Mouse (Mus musculus) liver, adult (tissue): ENCODE measurements around the gene Rin3.

Source experiments
- GATA4 ChIP-seq: IDR thresholded peaks from 2 replicates; pipeline ENCODE4 v1.6.1; 2014; ENCODE audit warnings: mild to moderate bottlenecking, low read length; ENCODE audit not compliant: insufficient replicate concordance

Gene Rin3

DNA sequence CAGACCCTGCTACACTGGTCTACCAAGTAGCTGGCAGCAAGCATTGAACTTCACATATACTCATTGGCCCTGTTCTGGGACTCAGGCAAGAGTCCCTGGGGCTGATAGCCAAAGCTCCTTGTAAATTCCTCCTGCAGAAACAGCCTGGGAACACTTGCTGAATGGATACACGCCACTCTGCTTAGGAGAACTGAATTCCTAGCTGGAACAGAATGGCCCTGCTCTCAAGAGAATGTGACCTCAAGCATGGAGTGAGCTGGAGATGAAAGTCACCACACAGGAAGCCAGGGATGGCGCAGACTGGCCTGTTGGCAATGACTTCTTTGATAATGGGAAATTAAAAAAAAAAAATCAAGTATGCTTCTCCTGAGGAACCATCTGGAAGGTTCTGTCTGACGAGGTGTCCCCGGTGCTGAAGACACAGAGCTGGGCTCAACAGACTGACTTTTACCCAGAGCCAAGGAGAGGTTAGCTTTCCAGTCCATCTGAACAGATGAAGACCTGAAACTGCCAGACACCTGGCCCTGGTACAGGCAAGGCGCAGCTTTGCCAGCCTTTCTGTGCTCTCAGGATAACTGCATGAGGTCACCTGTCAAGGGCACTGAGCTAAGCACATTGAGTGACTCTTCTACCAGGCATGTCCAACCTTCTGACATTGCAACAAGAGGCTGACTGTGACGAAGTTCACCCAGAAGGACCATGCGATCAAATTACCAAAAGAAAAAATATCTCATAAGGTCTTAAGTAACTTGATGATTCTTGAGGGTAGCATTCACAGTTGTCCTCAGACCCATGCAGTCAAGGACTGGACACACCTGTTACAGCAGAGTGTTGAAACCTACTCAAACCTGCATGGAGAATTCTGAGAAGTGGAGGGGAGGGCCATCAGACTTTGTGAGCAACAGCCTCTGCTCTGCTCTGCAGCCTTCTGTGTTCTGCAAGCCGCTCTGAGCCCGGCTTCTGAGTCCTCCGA is 78.6 kb downstream of the Rin3 start:
- TF ChIP-seq GATA4, result no peak

DNA sequence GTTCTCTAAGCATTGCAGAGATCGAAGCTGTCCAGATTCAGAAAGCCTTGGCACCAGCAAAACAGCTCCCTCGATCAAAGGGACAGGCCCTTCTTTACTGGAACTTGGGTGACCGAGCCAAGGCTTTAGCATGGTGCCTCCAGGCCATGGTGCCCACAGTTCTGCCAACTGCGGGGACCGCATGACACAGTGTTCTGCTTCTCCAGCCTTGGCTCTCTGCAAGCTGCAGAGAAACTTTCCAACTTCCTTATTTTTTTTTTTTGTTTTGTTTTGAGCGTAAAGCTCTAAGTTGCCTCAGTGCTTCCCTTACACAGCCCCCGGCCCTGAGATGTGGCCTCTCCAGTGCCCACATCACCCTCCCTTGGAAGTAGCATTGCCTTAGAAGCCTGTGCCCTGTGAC is 82.2 kb downstream of the Rin3 start:
- no peak for TF ChIP-seq GATA4

DNA sequence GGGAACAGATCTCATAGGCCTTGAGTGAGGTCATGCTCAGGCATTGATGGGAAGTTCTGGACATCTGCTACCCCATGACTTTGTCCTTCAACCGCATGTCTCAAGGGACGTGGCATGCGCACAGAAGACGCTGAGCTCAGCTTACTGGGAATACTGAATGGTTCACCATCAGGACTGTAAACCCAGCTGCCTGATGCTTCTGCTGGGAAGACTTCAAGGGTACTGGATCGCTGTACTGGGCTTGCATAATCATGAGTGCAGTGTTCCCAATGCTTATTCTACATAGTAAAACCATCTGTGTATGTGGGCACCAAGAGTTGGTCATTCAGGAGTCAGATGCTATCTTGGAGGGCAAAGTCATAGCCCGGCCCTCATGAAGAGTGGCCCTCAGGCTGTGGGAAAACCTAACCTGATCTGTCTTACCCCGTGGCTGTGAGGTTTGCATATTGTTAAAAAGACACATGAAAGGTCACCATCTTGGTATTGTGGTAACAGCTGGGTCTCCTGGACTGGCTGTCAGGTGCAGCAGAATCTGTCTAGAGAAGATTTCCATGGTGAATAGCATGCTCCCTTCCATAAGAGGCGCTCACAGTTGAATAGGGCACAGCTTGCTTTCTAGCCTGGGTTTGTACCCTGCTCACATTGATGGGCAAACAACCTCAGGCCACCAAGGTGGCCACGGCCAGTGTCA is 83.4 kb downstream of the Rin3 start:
- no peak for TF ChIP-seq GATA4

DNA sequence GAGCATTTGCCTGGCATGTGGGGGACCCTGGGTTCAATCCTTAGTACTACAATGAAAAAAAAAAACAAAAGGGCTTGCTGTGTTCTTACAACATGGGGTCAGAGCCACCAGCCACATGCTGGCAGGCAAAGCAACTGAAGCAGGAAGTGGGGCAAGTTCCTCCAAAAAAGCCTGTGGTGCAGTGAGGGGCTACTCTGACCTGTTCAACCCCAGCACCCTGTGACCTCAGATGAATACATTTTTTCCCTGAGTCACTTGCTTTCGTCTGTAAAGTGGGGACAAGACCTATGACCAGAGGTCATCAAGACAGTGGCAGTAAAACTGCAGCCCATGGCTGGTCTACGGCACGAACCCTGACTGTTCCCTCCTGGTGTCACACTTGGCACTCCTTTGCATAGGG is 84.2 kb downstream of the Rin3 start:
- no peak for TF ChIP-seq GATA4

DNA sequence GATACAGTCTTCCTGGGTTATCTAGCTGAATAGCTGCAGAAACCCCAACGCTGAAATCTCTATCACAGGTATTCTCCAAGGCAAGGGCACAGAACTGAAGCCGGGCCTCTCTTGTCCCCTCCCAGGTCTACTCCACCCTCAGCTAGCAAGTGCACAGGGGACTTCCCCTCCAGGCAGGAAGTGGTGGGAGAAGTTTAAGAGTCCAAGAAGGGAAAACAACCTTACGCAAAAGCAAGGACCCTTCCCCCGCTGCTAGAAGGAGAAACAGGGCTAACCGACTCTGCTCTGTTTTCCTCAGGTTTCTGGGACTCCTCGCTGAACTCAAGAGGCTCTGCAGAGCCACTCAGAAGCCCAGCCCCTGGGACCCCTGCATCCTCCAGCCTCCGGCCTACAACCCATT is 85.2 kb downstream of the Rin3 start:
- TF ChIP-seq GATA4, result no peak

DNA sequence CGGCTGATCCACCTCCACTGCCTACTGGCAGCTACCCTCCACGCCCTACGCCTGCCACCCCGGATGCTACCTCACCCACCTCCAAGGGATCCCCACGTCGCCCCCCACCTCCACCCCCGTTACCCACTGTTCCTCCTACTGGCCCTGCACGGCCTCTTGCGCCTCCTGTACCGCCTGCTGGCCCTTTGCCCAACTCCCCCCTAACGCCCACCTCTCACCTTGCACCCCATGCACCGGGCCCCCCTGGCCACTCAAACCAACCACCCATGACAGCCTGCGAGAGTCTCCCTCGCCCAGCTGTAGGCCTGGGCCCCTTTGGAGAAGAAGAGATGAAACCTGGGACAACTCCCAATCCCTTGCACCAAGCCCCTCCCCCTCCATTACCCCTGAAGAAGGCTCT is 85.7 kb downstream of the Rin3 start:
- no peak for TF ChIP-seq GATA4

DNA sequence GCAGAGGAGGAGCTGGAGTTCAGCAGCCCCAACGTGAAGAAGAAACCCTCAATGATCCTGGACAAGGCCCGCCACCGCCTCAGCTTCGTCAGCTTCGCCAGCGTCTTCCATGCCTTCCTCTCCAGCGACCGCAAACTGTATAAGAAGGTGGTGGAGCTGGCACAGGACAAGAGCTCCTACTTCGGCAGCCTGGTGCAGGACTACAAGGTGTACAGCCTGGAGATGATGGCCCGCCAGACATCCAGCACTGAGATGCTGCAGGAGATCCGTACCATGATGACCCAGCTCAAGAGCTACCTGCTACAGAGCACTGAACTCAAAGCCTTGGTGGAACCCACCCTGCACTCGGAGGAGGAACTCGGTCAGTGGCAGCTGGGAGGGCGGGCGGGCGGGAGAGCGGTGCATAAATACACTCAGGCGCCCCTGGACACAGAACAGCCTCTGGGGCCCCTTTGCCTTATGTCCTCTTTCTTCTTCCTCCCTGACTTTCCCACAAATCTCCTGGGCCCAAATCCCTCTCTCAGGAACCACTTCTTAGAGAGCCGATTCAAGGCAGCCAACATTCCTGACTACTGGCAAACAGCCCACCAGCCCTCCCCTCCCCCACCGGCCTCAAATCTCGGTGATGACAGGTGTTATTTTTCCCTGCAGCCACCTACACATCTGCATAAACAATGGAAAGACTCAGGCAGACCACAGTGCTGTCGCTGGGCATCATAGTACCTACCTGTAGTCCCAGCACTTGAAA is 86.8 kb downstream of the Rin3 start:
- no peak for TF ChIP-seq GATA4

DNA sequence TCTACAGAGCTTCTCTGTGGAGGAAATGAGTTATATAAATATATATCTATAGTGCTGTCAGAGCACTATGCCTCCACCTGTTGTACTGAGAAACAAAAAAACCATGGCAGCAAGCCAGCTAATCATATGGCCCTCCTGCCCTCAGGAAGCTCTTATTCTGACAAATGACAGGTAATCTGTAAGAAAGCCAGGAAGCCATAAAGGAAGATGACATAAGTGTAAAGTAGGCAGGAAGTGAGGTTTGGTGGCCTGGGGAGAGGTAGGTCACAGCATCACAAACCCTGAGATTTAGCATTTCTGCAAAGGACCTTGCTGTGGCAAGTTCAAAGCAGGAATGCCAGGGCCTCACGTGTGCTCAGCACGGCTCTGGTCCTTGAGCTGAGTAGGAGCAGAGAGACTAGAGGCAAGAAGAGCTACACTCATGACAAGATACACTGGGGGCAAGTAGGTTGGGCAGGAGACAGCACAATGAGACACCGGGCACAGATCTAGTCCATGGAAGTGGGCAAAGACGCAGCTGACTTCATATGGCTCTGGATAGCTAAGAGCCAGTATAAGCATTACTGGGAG is 88.2 kb downstream of the Rin3 start:
- no peak for TF ChIP-seq GATA4

DNA sequence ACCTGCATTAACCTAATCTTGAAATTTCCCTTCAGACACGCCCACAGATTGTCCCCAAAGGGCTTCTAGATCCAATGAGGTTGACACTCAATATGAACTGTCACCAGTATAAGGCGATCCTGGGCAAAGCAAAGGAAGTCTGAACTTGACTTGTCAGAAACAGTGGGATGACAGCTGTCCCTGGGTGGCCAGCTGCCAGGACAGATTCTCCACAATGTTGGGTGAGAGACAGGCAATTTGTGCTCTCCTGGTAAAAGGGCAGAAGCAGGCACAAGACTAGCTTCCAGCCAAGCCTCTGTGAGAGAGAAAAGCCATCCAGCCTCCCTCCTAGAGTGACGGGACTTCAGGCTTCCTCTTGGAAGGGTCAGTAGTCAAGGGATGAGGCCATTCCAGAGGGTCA is 89.5 kb downstream of the Rin3 start:
- no peak for TF ChIP-seq GATA4

DNA sequence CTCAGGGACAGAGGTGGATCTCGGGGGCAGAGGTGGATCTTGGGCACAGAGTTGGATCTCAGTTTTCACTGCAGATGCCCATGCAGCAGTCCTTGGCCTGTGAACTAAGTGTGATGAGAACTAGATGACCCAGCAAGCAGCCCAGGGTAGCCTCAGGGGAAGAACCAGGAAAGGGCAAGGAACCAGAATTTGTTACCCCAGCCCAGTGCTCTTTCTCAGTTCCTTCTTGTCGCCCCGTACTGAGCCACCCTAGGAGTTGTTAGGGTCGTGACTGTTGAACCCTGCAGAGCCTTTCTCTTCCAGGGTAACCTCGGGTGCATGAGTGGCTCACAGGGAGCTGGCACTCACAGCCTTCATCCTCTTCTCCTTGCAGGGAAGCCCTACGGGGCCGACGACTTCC is 99.3 kb downstream of the Rin3 start:
- TF ChIP-seq GATA4, result no peak

DNA sequence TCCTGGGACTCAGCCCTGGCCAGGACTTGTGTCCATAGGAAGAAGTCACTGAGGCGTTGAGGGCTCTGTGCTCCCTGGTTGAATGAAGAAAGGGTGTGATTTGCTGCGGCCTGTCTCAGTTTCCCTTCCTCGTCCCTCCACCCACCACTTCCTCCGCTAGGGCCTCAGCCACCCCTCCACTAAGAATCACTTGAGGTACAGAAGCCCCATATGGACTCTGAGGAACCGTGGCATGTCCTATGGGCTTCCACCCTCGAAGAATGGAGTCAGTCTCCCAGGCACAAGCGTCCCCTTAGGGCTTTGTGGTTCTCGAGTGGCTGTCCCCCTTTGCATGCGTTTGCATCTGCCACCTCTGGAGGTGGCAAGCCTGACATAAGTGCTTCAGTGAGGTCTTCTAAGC is 100.4 kb downstream of the Rin3 start:
- no peak for TF ChIP-seq GATA4

DNA sequence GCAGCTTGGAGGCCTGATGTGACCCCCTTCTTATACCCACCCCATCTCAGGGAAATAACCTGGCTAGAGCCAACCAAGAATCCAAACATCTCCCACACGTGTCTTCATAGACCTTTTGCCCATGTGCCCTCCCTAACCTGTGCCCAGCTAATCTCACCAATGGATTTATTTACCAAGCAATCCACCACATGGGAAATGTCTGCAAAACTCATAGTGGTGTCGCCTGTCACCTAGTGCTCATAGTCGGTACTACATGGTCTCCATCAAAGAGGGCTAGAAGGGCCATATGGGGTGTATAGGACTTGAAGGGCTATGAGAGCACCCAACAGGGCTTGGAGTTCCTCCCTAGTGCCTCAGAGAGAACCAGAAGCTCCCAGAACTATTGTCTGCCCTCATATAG is 102.0 kb downstream of the Rin3 start:
- TF ChIP-seq GATA4, result no peak

DNA sequence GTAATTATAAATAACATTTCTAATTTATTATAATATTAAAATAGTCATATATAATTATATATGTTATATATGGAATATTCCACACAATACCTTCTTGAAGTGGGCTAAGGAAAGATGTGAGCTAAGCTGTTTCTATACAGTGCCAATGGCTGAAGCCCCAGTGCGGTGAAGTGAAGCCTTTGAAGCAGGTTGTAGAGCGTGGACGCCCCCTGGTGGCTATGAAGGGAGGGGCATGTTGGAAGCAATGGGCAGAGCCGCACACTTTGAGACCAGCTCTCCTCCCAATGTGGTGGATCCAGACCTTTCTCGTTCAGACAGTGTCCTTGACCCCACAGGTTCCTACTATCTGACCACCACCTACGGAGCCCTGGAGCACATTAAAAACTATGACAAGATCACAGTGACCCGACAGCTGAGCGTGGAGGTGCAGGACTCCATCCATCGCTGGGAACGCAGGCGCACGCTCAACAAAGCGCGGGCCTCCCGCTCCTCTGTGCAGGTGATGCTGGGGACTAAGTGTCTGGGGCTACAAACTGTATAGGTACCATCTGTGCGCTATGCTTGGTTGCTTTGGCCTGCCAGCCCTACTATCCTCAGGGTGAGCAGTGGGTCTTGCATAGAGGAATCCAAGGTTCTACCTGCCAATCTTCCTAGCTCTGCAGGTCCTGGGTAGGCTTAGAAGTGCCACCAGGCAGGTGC is 104.5 kb downstream of the Rin3 start:
- TF ChIP-seq GATA4, result no peak

DNA sequence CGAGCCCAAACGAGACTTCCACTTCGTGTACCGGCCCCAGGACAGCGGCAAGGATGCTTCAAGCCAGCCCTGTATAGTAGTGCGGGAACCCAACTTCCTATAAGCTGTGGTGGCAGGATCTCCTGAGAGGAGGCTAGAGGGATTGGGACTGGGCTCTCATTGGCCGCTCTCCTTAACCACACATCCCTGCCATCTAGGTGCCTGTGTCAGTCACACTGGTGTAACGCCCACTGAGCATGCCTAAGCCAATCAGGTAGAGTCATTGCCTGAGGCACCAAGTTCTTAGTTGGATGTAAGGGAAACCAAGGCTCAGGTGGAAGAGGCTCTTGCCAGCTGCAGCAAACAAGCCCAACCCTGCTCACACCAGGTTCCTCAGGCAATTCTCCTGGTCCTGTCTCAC is 107.2 kb downstream of the Rin3 start:
- TF ChIP-seq GATA4, result no peak

DNA sequence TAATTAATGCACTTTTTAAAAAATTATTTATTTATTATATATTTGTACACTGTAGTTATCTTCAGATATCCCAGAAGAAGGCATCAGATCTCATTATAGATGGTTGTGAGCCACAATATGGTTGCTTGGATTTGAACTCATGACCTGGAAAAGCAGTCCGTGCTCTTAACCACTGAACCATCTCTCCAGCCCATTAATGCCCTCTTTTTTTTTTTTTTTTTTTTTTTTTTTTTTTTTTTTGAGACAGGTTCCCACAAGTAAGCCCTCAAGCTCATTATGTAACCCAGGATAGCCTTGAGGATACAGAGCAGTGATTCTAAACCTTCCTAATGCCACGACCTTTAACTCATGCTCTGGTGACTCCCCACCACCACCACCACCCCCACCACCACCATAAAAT is 108.3 kb downstream of the Rin3 start:
- TF ChIP-seq GATA4, result no peak
